Mouse (Mus musculus) megakaryocyte, embryonic 14.5 days (primary cell): ENCODE results near the gene Eri3.

Source experiments
- FLI1 ChIP-seq: IDR thresholded peaks from 2 replicates; pipeline ENCODE4 v1.6.1; 2012; ENCODE audit warnings: low read length, inconsistent platforms, mixed read lengths
- GATA1 ChIP-seq: IDR thresholded peaks from 3 replicates; pipeline ENCODE4 v1.6.1; 2012; ENCODE audit warnings: mixed read lengths, low read length, inconsistent platforms, borderline replicate concordance

DNA sequence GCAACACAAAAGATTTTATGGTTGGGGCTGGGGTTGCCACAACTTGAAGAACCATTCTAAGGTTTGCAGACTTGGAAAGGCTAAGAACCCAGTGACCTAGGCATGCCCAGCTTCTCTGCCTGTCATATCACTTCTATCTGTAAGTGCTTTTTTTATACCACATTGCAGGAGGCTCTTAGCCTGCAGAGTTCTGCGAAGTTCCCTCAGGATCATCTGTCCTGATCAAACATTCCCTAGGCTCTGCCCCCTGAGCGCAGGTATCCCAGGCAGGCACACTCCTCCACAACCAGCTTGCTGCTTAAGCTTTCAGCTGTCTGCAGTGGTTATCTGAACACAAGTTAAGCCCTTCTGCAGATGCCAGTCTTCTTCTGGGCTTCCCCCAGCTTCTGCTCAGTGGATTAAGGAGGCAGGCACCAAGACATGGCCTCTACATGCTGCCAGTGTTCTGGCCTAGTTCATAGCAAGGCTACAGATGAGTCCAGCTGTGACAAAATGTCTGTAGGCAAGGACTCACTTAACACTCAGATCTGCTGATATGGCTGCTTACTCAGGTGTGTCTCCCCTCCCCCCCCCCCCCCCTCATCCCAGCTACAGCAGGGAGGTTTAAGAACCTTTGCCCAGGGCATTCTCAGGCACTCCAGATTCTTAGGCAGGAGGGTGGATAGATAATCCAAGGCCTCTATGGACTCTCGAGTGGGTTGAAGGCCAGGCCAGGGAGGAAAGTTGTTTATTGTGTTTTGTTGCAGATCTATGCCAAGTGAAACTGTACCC lies 158.8 kb downstream of the Eri3 start:
- TF ChIP-seq GATA1 (no peak), FLI1 (no peak)
